Mouse (Mus musculus) c-Kit-positive CD71-negative TER-119-negative erythroid progenitor cells, embryonic 14.5 days (primary cell): ENCODE results near the gene Dlgap1.
A peak's percentile ranks its signal among the peaks of the same experiment; 100 is the strongest.

Experiments used
- DNase-seq: peaks from one replicate; pipeline ENCODE4 v3.0.0-alpha.2; 2013; ENCODE audit warnings: low read depth

The Dlgap1 gene

DNA sequence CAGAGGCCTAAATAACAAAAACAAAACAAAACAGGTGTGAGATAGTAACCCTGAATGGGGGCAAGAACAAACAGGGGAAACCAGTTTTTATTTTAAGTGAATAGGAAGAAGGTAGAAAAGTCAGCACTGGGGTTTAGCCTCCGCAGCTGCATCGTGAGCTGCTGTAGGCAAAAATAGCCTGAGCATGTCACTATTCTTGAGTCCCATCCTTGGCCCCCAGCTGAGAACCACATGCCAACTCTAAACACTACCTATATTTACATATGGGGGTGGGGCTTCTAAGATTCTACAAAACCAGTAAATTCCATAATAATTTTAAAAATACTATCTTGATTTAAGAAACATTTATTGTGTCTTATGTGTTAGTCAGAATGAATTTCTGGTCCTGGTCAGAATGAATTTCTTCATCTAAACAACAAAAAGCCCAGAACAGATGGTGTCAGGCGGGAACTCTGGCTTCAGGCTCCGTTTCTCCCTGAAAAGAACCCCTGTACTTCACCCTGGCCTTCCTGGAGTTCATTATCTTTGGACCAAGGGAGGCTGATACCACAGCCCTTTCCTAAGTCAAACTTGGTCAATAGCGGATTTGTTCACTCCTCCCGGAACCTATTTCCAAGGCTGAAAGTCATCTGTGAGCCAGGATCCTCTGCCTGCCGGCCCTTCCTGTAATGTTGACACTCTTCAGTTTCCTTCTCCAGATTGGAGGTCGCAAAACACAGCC, 494.1 kb downstream of the Dlgap1 start:
- DNase-seq: no peak

DNA sequence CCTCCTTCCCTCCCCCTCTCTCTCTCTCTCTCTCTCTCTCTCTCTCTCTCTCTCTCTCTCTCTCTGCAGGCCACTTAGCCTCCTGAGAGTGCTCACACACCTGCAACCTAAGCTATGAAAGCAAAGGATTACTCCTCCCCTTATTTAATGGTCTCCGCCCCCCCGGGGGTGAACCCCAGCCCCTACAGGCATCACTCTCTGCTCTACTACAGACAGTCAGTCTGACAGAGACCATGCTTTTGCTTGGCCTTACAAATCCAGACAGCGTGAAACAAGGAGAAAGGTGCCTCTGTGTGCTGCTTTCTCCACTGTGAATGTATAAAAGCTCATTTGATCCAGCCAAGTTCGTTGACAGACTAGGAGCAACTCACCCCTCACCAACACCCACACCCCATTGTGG, 497.5 kb downstream of the Dlgap1 start:
- no peak for DNase-seq

DNA sequence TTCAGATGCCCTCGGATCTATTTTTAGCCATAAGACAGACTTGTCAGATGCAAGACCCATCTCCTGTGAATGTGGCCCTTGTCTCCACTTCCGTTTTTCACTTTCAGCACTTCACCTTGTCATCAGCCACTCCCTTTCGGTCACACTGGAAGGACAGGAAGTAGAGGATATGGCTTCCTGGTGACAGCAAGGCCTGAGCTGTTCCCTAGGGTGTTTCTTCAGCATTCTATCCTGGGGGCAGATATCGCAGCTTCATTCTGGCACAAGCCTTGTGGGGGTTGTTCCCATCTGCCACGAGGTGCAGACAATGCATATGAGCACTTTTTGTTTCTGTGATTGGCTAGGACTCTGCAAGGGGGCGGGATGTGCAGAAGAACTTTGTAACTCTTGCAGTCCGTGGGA, 502.1 kb downstream of the Dlgap1 start:
- no peak for DNase-seq

DNA sequence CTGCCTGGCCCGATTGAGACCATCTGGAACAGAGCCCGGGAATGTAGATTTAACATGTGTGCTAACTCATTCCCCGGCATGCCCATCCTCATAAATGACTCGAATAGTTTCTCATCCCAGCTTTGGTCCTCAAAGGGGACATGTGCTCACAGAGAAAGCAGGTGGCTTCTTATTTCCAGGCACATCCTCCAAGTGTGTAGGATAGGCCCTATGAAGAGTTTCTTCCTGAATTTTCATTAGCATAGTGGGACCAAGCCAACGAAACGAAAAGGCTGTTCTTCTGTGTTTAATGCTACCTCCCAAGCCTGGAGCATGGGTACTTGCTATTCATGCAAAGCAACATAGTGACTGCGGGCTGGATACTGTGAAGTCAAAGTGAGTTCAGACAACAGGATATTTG, 503.3 kb downstream of the Dlgap1 start:
- DNase-seq: no peak

DNA sequence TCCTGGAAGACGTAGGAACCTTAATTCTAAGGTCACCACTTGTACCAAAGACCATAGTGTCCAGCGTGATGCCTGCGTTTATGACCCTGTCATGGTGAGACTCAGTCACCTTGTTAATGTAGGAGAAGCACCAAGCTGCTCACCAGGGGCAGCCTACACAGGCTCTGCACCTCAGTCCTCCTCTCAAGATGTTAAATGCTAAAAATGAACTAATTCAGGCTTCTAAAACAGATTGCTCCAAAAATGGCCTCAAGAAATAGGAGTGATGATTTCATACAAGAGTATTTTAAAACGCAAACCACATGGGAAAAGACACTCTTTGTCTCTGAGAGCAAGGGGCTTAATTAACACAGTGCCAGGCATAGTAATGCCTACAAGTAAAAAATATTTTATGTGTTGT, 505.0 kb downstream of the Dlgap1 start:
- DNase-seq: no peak

DNA sequence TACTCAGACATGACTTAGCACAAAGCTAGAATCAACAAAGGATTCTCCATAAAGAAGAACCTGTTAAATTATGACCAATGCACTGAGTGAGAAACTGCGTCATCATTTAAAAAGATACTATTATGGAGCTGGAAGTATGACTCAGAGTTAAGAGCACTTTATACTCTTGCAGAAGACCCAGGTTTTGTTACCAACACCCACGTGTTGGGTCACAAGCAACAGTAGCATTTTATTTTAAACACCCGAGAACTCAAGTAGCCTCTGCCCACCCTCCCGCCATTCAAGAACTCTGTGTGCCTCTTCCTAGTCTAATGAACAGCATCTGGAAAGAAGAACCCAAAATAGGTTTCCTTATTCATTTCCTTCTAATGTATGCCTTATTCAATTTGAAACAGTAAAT, 514.8 kb downstream of the Dlgap1 start:
- DNase-seq: no peak

DNA sequence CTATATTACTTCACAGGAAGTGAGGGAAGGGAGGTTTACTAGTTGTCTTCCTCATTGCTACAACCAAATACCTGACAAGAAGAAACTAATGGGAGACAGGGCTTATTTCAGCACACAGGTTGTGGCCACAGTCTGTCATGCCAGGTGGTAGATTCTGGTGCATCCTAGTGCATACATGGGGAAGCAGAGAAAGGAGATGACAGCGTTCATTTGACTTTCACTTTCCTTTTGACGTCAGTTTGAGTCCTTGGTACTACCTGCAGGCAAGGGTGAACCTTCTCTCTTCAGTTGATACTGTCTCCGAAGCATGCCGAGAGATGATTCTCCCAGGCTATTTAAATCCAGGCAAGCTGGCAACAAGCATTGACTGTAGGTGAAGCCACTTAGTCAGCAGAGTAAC, 516.8 kb downstream of the Dlgap1 start:
- DNase-seq: no peak

DNA sequence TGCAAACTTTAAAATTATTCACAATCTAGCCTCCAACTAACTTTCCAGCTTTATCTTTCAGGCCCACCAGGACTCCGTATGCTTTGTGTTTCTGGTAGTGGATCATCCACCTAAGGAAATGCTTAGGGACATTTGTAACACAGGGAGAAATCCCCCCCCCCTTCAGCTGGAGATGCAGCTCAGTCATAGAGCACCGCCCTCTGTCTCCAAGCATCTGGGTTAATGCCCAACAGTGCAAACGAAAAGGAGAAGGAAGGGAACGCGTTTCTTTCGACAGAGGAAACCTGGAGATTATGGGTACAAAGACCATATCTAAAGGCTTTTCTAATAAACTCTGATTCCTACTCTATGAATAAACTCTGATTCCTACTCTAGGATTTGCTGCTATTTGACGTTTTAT, 517.4 kb downstream of the Dlgap1 start:
- DNase-seq: no peak

DNA sequence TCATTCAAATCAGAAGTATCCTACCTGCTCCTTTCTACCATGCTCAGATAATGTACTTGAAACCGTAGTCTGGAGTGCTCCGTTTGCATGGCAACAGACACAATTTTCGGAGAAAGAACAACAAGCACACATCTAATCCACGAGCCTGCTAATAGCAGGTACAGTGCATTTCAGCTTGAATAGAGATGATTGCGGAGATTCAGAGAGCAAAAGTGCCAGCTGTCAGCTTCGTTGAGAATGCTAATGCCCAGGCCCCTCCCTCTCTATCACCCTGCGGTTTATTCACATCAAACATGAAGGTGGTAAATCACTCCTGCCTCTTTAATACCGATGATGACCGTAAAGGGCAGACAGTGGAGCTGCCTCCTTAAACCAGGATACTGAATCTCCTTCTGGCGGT, 518.0 kb downstream of the Dlgap1 start:
- DNase-seq: no peak

DNA sequence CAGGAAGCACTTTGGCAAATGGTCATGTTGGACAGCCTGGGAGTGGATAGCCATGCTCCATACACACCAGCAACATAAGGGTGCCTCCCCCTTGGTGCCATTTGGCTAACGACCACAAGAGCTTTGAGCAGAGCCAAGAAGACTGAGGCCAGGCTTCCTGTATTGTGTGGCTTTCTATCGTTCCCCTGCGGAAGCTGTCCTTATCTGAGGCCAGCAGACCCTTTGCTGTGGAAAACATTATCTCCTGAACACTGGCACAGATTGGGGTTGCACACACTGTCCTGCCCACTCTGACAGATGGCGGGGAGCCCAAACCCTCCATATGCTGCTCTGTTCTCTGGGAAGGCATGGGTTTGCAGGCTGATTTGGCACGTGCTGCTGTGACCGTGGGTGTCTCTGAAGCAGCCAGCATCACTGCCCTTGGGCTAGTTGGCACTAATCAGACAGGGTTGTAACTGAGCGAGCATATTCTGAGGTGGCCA, 520.0 kb downstream of the Dlgap1 start:
- DNase-seq: peak; percentile 30

DNA sequence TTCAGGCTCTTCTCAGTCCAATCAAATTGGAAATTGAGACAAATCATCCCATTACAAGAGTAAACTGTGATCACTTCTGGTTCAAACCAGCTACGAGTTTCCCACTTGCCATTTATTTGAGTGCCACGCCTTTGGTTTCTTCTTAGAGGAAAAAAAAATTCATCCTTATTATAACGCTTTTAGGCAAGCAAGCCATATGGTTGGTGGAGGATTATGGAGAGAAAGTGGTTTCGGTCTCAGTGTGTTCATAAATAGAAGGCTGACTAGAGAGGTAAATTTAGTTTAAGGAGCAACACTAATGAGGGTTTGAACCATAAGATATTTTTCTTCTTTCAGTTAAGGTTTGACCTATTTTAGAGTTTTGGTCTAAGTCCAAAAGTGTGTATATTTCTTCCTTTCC, 522.7 kb downstream of the Dlgap1 start:
- no peak for DNase-seq

DNA sequence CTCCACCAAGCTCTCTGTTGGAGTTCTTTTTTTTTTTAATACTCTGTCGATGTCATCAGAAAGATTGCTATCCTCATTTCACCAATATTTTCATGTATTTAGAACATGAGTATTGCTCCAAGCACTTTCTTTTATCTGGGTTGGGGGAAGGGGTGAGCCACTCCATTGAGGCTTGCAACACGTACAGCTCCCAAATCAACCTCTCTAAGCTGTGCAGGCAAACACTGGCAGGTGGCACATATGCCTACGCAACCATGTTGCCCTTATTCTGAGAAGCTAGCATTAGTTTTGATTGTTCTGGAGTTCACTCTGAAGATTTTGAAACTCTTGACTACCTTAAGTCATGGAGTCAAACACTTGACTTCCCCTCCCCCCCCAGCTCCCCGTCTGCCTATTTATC, 525.5 kb downstream of the Dlgap1 start:
- DNase-seq: no peak

DNA sequence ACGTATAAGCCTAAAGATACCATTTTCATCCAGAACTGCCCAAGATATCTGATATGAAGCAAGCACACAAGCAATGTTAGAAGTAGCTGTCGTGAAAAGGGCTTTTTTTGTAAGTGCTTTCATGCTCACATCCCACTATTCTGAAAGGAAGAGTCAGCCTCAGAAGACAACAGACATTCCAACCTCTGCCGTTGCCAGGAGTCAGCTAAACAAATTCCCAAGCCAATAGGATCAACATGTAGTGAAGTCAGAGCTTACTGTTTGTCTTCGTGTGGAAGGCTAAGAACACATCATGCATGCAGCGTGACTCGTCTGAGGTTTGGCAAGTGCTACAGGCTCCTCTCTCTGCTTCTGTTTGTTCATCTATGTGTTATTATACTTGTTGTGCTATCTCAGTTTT, 529.4 kb downstream of the Dlgap1 start:
- no peak for DNase-seq

DNA sequence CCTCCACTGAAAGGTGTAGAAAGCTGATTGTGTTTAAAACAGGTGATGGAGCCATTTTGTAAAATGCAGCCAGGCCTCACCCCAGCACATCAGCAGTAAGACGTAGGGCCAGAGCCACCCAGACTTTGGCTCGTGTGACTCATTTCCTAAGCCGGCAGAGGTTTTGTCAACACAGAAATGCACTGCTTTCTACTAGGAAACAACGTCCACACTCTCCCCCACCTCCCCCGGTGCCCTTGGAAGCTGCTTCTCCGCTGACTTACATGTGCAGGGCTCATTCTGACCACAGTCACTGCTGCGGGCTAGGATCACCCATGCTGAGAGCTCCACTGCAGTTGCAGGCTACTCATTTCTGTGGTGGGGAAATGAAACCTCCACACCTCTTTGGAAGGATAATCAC, 533.1 kb downstream of the Dlgap1 start:
- peak; percentile 10 for DNase-seq

DNA sequence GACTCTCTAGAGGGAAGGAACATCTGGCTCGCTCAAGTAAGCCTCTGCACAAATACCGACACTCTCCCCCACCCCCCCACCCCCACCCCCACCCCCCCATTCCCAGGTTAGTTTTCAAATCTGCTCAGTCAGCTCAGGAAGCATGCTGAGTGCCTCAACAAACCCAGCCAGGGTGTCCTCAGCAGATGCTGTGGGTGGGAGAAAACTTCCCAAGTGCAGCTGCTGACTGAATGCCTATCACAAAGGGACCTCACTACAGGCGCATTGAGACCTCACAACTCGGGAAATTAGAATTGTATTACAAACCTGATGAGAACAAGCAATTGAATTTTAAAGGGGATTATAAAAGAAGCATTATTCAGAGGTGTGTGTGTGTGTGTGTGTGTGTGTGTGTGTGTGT, 538.9 kb downstream of the Dlgap1 start:
- no peak for DNase-seq

DNA sequence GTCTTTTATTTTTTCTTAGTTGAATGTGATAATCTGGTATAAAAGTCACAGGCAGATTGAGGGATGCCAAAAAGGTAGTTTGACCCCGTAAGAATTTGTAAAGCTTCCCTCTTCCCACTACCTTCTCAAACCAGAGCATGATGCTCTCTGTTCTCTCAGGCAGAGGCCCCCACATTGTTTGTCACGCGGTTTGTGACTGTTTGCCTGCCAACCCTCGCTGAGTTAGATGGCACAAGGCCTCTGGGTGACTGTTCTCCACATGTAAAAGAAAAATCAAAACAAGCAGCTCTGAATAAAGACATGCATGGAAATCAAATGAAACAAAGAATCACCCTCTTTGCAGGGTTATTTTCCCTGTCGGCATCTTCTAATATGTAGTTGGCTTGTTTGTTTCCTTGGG, 541.6 kb downstream of the Dlgap1 start:
- DNase-seq: no peak

DNA sequence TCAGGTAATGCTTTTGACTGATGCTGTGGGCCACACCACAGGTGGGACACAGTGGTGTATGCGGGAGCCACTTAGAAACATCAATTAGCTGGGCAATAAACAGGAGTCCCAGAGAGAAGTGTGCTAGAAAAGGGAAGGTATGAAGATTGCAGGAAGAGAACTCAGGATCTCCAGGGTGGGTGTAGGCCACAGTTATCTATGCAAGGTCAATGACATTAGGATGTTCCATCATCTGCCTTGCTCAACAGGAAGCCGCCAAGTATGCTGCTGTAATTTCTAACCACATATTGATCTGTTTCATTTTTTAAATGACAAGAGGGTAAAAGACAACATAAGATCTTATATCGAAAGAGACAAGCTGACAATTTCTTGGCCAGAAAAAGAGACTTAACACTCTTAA, 542.5 kb downstream of the Dlgap1 start:
- no peak for DNase-seq

DNA sequence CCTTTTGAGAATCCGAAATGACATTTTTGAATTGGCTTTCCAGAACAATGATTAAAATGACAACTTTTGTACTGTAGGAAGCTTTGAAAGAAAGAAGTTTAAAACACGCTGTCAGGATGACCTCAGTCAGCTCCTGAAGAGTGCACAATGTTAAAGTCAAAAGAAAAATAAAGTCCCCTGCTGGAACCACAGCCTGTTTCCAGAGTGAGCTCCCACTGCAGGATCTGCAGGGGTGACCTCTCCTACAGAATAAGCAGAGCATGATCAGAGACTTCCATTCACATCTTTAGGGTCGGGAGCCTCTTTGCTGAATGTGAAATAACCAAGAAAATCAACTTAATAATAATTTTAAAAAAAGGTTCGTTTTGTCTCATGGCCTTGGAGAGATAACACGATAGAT, 544.9 kb downstream of the Dlgap1 start:
- DNase-seq: no peak

DNA sequence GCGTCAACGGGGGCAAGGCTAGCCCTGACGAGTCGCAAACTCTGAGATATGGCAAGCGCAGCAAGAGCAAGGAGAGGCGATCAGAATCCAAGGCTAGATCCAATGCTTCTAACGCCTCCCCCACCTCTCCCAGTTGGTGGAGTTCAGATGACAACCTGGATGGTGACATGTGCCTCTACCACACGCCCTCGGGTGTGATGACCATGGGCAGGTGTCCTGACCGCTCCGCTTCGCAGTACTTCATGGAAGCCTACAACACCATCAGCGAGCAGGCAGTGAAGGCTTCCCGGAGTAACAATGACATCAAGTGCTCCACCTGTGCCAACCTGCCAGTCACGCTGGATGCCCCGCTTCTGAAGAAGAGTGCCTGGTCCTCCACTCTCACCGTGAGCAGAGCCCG, 547.6 kb downstream of the Dlgap1 start:
- DNase-seq: no peak

DNA sequence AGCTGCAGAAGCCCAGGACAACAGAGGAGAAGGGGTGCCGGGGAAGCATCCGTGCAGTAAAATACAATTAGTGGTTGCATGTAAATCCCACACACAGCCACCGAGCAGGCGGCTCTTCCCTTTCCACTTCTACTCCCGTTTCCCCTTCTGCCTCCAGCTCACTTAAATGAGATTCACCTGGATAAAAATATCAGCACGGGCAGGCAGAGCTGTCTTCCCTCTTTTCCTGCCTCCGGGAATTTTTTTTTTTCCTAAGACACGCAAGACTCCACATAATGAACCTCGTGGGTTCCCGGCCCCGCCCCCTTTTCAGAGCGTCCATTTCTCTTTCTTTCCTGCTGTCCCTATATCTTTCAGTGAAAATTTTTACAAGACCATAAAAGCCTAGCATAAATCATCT, 548.5 kb downstream of the Dlgap1 start:
- DNase-seq: no peak

DNA sequence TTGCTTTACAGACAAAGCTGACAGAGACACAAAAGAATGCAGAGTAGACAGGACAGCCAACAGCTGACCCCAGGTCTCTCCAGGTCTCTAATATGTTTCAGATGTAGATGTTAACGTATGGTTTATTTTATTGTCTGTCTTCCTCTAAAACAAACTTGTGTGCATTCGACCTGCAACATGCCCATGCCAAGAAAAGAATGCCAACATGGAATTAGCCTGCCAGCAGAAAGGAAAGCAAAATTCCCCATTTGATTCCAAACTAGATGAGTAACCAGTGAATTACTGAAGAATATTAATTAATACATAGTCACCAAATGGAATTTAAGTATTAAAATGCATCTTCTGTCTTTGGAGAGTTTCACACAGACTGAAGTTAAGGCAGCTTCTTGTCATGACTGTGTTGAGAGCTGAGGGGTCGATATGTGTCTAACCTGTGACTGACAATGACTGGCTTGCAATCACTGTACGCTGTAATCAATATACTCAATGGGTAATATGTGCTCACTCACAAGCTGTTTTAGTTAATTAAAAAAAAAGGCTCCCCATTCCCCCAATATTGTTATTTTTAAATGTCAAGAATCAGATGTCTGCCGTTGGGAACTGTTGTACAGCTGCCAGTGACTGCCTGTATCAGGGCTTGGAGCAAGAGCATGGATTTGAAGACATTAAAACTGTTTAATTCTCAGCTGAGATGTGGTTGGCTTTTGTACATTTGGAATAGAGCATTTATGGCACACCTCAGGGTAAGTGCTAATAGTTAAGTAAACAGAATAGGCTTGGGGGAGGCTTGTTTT, 552.4 kb downstream of the Dlgap1 start:
- no peak for DNase-seq

DNA sequence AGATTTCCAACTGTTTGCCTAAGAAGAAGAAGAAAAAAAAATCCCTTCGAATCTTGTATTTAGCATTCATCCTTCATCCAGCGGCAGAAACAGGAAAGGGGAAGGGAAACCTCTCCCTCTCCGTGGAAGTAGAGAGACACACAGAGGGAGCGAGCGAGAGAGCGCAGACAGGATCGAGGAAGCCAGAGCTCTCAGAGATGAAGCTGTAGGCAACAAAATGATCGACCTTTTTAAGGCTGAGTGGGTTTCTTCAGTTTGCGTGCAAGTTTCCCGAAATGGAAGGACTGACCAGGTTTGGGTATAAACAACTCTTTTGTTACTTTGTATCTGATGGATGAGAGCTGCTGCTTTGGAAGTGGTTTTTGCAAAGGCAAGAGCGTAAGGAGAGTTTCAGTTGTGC, 553.1 kb downstream of the Dlgap1 start:
- DNase-seq: no peak

DNA sequence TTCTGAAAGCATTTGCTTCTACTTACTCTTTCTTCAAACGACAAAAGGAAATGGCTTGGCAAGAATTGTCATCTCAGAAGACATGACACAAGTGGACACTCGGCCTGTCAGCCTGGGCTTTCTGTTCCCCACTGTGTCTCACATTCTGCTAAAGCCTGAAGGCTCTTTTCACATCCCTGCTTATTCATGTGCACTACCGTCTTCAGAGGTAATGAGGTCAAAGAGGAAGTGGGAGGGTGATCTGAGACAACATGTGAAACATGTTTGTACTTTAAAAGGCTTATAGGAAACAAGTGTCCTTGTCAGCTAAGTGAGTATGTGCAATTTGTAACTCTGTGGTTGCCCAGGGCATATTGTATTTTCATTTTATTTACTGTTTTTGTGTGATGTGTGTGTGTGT, 557.1 kb downstream of the Dlgap1 start:
- DNase-seq: no peak

DNA sequence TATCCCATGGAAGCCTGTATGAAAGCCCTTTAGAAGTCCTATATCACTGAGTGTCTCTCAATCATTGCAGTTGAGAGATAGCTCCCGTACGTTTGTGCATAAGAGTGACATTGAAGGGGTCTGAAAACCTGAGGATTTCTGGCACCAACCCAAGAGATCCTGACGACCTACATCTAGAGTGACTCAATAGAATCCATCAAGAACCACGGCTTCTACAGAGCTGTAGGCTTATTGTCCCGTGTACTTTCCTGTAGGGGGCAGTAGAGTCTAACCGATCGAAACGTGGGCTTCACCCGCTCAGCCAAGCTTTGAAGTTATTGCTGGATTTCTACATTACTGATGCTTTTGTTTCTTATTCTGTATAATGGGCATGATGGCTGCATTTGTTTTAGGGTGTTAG, 558.2 kb downstream of the Dlgap1 start:
- DNase-seq: peak; percentile 22
